Mouse (Mus musculus): ENCODE data around the gene Trim24. TPM values are rescaled to one million over a fixed set of nuclear protein-coding genes. Genes with fewer than 3 reads are reported as not detected.
"Not testable (repeated sequence)": the region's sequence is repeated elsewhere in the genome, so short reads cannot be mapped to it uniquely, and the experiment has no call there.

Trim24 gene
- polyA plus RNA-seq, 2 experiments = 4.9 to 8.3 TPM

- H3K4me2 ChIP-seq (ENCODE audit: low read depth) = no peak overlapping the region
- DNase-seq (ENCODE audit: low read depth in 3 of 3, low spot score in 3 of 3) (no peak), ATAC-seq (ENCODE audit: insufficient read depth) (peak; percentile 78; the same call in 1 of the 2 replicates)
- peaks cover 7 to 15% of the 10 kb centered on the region in 2 experiments for H3K4me1 ChIP-seq (replicated peaks; ENCODE audit: control insufficient read depth in 2 of 2, insufficient read depth in 2 of 2, low read length in 1 of 2)
- no peak overlapping the region for H3K27ac ChIP-seq
- peak; percentile 42; the same call in 1 of the 2 replicates for TF ChIP-seq EP300 (IDR thresholded peaks at IDR 0.05; ENCODE audit: low read depth)
- TF ChIP-seq CTCF (IDR thresholded peaks at IDR 0.05; ENCODE audit: low read depth) = no peak
- no peaks in the 10 kb centered on the region for H3K9me3 ChIP-seq (ENCODE audit: control insufficient read depth, low read length)
- no peaks in the 10 kb centered on the region for H3K27me3 ChIP-seq (ENCODE audit: control insufficient read depth, insufficient read depth, low read length)
- 30% methylated on average over 2 of the region's 2 CpGs for WGBS (ENCODE audit: insufficient replicate concordance)
- H3K36me3 ChIP-seq (replicated peaks; ENCODE audit: control insufficient read depth, insufficient read depth, low read depth) = no peaks in the 10 kb centered on the region
- H3K9ac ChIP-seq (replicated peaks) = no peak overlapping the region; the same call in 1 of the 2 replicates
- no peak overlapping the region for H3K4me3 ChIP-seq (ENCODE audit: insufficient read depth in 1 of 2, low read depth in 2 of 2, low read length in 2 of 2)
Observed at GRCm38 (mm10) chr6:37855384-37855783, 15.2 kb upstream of the Trim24 start.

GRCm38 (mm10) chr6:37856300-37856699 is 14.3 kb upstream of the Trim24 start:
- H3K27me3 ChIP-seq (ENCODE audit: control insufficient read depth, insufficient read depth, low read length); H3K4me2 ChIP-seq (ENCODE audit: low read depth); DNase-seq (ENCODE audit: low read depth in 3 of 3, low spot score in 3 of 3); ATAC-seq (ENCODE audit: insufficient read depth); H3K4me3 ChIP-seq (ENCODE audit: insufficient read depth in 1 of 2, low read depth in 2 of 2, low read length in 2 of 2); H3K27ac ChIP-seq; H3K36me3 ChIP-seq (replicated peaks; ENCODE audit: control insufficient read depth, insufficient read depth, low read depth); H3K9ac ChIP-seq (replicated peaks); H3K9me3 ChIP-seq (ENCODE audit: control insufficient read depth, low read length): not testable (repeated sequence)
- 71% methylated on average over 9 of the region's 9 CpGs for WGBS (ENCODE audit: insufficient replicate concordance)
- H3K4me1 ChIP-seq (replicated peaks; ENCODE audit: control insufficient read depth in 2 of 2, insufficient read depth in 2 of 2, low read length in 1 of 2) = peaks cover 5 to 11% of the 10 kb centered on the region in 2 experiments

- no peak for TF ChIP-seq CTCF (IDR thresholded peaks at IDR 0.05; ENCODE audit: low read depth)
- DNase-seq (ENCODE audit: low read depth in 3 of 3, low spot score in 3 of 3) (no peak), ATAC-seq (ENCODE audit: insufficient read depth) (no peak)
- Histone ChIP-seq H3K9me3 (ENCODE audit: control insufficient read depth, low read length) (no peaks in the 10 kb centered on the region), H3K9ac (replicated peaks) (no peak overlapping the region), H3K27me3 (ENCODE audit: control insufficient read depth, insufficient read depth, low read length) (no peaks in the 10 kb centered on the region), H3K4me2 (ENCODE audit: low read depth) (no peak overlapping the region), H3K27ac (no peak overlapping the region), H3K36me3 (replicated peaks; ENCODE audit: control insufficient read depth, insufficient read depth, low read depth) (no peaks in the 10 kb centered on the region), H3K4me1 (replicated peaks; ENCODE audit: control insufficient read depth in 2 of 2, insufficient read depth in 2 of 2, low read length in 1 of 2) (peaks cover 3 to 10% of the 10 kb centered on the region in 2 experiments), H3K4me3 (ENCODE audit: insufficient read depth in 1 of 2, low read depth in 2 of 2, low read length in 2 of 2) (no peak overlapping the region)
- 62% methylated on average over 4 of the region's 4 CpGs for WGBS (ENCODE audit: insufficient replicate concordance)
Observed at GRCm38 (mm10) chr6:37857196-37857874, 13.3 kb upstream of the Trim24 start.

GRCm38 (mm10) chr6:37858126-37858525 is 12.5 kb upstream of the Trim24 start:
- Histone ChIP-seq H3K27me3 (ENCODE audit: control insufficient read depth, insufficient read depth, low read length) (no peaks in the 10 kb centered on the region), H3K4me2 (ENCODE audit: low read depth) (no peak overlapping the region), H3K36me3 (replicated peaks; ENCODE audit: control insufficient read depth, insufficient read depth, low read depth) (no peaks in the 10 kb centered on the region), H3K4me3 (ENCODE audit: insufficient read depth in 1 of 2, low read depth in 2 of 2, low read length in 2 of 2) (no peak overlapping the region), H3K4me1 (replicated peaks; ENCODE audit: control insufficient read depth in 2 of 2, insufficient read depth in 2 of 2, low read length in 1 of 2) (peaks cover 3 to 16% of the 10 kb centered on the region in 2 experiments), H3K27ac (no peak overlapping the region), H3K9ac (replicated peaks) (no peak overlapping the region), H3K9me3 (ENCODE audit: control insufficient read depth, low read length) (no peaks in the 10 kb centered on the region)
- WGBS (ENCODE audit: insufficient replicate concordance) = 65% methylated on average over 4 of the region's 4 CpGs
- DNase-seq (ENCODE audit: low read depth in 3 of 3, low spot score in 3 of 3) = no peak
- TF ChIP-seq EP300 (IDR thresholded peaks at IDR 0.05; ENCODE audit: low read depth) (no peak), CTCF (IDR thresholded peaks at IDR 0.05; ENCODE audit: low read depth) (no peak)
- no peak for ATAC-seq (ENCODE audit: insufficient read depth)

GRCm38 (mm10) chr6:37862893-37863292 is 7.7 kb upstream of the Trim24 start:
- DNase-seq (ENCODE audit: low read depth in 3 of 3, low spot score in 3 of 3) (peak; percentile 74 to 81 (median 76)), ATAC-seq (ENCODE audit: insufficient read depth) (peak; percentile 94)
- H3K36me3 ChIP-seq (replicated peaks; ENCODE audit: control insufficient read depth, insufficient read depth, low read depth) = no peaks in the 10 kb centered on the region

More at GRCm38 (mm10) chr6:37862893-37863292, 7.7 kb upstream of the Trim24 start:
- Histone ChIP-seq H3K4me3 (ENCODE audit: insufficient read depth in 1 of 2, low read depth in 2 of 2, low read length in 2 of 2) (no peak overlapping the region), H3K9me3 (ENCODE audit: control insufficient read depth, low read length) (no peaks in the 10 kb centered on the region), H3K4me1 (replicated peaks; ENCODE audit: control insufficient read depth in 2 of 2, insufficient read depth in 2 of 2, low read length in 1 of 2) (peaks cover 11 to 20% of the 10 kb centered on the region in 2 experiments), H3K27ac (peak overlapping the region; percentile 54), H3K9ac (replicated peaks) (no peak overlapping the region), H3K4me2 (ENCODE audit: low read depth) (no peak overlapping the region), H3K27me3 (ENCODE audit: control insufficient read depth, insufficient read depth, low read length) (no peaks in the 10 kb centered on the region)
- WGBS (ENCODE audit: insufficient replicate concordance) = 35% methylated on average over 7 of the region's 7 CpGs
- TF ChIP-seq EP300 (IDR thresholded peaks at IDR 0.05; ENCODE audit: low read depth) (peak; percentile 93), CTCF (IDR thresholded peaks at IDR 0.05; ENCODE audit: low read depth) (no peak)
